Mouse (Mus musculus) testis, postnatal 10 days (tissue): ENCODE results near the gene Ankrd13a.

Source experiments
- DNase-seq: peaks from one replicate; pipeline ENCODE4 v3.0.0; 2021; ENCODE audit warnings: low spot score

Ankrd13a gene

GRCm38 (mm10) chr5:114774403-114775051, at the start of gene Ankrd13a:
Gene Ankrd13a (plus strand): TSS chr5:114774677.
- DNase-seq: peak; percentile 89

GRCm38 (mm10) chr5:114728160-114728559, 46.3 kb upstream of the Ankrd13a start:
- peak; percentile 69 for DNase-seq

DNA sequence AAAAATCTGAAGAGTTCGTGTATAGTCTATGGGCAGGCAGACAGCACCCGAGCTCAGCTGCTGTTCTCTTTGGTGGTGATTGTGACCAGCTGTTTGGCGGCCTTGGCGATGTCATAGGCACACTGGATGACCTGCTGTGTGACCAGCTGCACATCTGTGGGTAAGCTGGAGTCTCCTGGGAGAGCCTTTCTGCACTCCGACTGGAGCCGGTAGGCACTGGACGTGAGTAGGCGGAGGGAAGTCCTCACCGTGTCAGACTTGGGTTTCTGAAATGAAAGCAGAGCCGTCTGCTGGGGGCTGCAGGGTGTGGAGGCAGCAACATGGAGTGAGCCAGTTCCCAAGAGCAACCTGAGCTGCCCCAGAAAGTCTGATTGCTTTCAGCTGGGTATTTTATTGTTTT, 44.3 kb upstream of the Ankrd13a start:
- peak; percentile 45 for DNase-seq

- no peak for DNase-seq
These were observed 43.0 kb upstream of the Ankrd13a start for GRCm38 (mm10) chr5:114731498-114731897.

- DNase-seq: no peak
These were observed 42.5 kb upstream of the Ankrd13a start for GRCm38 (mm10) chr5:114731969-114732368.

DNA sequence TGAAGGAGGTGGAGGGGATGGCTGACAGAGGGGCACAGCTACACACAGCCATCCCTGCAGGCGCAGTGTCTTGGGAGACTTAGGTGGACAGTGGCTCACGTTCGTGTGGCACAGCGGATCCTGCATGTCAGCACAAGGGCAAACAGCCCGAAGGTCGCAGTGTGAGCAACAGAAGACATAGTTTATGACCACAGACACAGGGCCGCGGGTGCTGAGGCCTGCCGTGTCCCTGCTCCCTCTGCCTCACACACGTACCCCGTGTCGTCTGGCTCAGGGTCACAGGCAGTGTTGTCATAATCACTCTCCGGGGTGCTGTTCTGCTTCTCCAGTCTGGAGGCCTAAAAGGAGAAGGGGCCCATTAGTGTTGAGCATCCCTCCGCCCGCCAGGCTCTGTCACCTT, 40.9 kb upstream of the Ankrd13a start:
- no peak for DNase-seq

- no peak for DNase-seq
These were observed 37.2 kb upstream of the Ankrd13a start for GRCm38 (mm10) chr5:114737090-114737887.

- no peak for DNase-seq
These were observed 35.7 kb upstream of the Ankrd13a start for GRCm38 (mm10) chr5:114738707-114739241.

- DNase-seq: no peak
These were observed 33.9 kb upstream of the Ankrd13a start for GRCm38 (mm10) chr5:114740595-114740994.

DNA sequence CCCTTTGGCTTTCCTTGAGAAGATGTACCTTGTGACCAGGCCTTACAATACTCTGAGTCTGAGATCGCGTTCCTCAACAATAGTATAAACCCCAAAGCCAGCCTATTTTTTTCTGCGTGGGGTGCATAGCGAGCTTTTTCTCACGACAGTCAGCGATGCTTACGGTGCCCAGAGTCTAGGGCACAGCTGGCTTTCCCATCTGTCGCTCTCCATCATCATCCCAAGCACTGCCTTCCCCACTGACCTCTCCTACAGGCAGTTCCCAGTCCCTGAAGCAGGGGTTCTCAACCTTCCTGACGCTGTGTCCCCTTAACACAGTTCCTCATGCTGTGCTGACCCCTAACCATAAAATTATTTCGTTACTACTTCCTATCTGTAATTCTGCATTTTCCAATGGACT, 31.9 kb upstream of the Ankrd13a start:
- DNase-seq: no peak

DNA sequence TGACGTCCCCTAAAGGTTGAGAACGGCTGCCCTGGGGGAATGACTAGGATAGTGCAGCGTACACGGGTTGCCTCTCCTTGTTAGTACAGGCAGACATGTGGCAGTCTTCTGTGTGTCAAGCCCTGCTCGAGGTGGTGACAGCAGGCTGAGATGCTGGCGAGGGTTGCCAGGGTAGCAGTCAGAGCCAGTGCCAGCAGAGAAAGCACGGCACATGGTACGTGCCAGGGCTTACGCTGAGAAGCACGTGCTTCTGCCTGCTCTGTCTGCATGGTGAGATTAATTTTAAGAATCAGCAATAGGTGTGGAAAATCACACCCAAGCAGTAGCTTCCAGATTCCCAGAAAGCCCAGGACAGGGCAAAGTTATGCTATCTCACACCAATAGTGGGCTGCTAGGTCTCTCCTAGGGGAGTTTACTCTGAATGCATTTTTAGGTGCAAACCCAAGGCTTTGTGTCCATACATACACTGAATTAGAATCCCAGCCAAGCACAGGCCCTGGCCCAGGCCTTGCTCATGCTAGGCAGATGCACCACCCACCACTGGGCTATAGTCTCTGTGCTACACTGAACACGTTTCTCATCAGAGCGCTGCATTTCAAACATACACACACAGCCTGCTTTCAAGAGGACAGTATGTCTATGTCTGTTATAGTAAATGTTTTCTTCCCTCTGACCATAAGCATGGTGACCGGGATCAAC, 31.3 kb upstream of the Ankrd13a start:
- no peak for DNase-seq

GRCm38 (mm10) chr5:114743697-114744090, 30.8 kb upstream of the Ankrd13a start:
- no peak for DNase-seq

DNA sequence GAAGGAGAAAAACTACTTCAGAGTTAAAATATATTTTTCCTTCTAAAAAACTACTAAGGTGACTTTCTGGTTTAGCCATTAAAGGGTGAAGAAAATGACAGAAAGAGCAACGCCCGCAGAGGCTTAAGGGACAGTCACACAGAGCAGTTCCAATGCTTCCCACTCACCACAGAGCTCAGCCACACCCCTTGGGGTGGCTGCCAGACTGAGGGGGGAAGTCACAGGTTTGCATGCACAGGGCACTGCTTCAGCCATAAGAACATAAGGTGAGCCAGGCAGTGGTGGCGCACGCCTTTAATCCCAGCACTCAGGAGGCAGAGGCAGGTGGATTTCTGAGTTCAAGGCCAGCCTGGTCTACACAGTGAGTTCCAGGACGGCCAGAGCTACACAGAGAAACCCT, 28.9 kb upstream of the Ankrd13a start:
- no peak for DNase-seq

- DNase-seq: no peak
These were observed 27.6 kb upstream of the Ankrd13a start for GRCm38 (mm10) chr5:114746886-114747285.

DNA sequence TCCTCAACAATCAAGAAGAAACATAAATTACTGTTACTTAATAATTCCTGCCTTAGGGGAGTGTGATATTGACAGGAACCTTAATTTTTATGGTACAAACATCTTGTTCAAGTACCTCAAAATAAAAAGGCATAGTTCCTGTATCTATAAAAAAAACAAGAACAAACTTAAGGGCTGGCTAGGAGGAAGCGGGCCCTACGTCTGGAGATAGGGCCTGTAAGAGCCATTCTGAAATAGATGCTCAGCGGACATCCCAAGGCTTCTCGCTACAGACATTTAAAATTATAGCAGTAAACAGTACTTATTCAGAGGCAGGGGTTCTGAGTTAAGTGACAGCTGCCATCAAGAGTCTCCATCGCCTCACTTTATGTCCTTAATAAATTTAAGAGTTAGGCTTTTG, 27.0 kb upstream of the Ankrd13a start:
- DNase-seq: no peak

- no peak for DNase-seq
These were observed 24.2 kb upstream of the Ankrd13a start for GRCm38 (mm10) chr5:114750325-114750724.

DNA sequence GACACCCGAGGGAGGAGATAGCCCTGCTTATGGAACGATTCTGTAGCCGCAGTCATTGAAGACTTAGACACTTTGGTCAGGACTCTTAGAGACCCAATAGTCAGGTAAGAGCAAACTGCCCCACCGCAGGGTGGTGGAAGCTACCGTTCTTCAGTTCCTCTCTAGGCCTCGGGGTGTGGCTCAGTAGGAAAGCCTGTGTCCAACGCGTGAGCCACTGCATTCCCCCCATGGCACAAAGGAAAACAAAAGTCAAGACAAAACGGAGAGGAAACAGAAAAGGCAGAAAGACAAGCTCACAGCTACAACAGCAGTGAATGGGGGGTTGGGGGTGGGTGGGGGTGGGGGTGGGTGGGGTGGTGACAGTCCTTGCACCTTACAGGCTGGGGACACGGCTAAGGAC, 22.1 kb upstream of the Ankrd13a start:
- no peak for DNase-seq

DNA sequence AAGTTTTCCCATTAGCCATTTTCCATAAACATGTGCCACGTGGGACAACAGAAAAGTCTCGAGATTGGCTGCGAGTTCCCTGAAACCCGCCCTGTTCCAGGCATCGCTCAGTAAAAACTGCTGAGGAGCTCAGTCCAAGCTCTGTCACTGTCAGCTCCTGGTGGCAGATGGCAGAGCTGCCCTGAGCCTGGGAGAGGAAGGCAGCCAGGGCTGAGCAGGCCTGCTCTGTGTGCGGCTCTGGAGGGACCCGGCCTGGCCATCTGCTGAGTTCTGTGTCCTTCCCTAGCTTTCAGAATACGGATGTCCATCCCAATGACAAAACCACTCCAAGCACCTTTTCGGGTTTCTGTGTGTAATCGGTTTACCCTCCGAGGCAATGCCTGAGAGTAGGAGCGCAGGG, 21.1 kb upstream of the Ankrd13a start:
- no peak for DNase-seq

DNA sequence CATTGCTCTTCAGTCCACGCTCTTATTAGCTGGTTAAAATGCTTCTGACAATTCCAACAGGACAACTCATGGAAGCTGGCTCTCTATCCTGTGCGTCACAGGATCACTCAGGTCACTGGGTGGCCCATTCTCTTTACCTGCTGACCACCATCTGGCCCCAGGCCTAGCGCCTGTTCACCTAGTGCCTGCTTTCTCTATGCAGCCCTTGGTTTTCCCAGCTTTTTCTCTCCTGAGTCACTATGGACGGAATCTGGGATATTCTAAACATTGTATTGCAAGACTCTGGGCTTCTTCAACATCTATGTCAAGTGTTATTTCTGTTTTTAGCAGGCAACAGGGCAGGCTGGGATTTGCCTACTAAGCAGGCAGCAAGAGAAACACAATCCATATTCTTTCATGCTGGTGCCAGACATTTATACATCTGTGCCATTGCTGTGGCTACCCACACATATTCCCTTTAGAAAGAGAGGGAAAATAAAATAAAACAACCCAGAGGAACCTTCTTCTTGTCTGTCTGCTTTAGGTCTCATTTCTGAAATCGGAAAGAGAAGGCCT, 14.9 kb upstream of the Ankrd13a start:
- DNase-seq: no peak

DNA sequence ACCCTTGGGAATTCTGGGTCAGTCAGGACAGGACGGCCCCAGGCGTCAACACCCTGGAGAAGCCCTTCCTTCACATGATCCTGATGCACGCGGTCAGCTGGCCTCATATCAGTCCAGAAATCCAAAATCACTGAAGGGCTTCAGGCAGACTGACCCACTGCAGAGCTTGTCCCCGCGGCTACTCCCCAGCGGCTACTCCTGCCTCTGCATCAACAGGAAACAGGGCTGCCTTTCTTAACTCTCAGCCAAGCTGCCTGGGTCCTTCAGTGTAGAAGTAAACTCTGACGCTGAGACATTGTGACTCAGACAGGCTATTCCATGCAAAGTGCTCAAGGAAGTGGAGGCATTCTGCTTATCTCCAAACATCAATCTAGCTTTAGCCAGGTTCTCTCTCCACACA, 12.5 kb upstream of the Ankrd13a start:
- DNase-seq: no peak

GRCm38 (mm10) chr5:114764812-114765735, 9.4 kb upstream of the Ankrd13a start:
- DNase-seq: no peak
